Mouse (Mus musculus): ENCODE results near the gene Vti1a. TPM values are rescaled to one million over a fixed set of nuclear protein-coding genes. Genes with fewer than 3 reads are reported as not detected.

The Vti1a gene
- total RNA-seq, 2 experiments from 2014 or later: 14.0 to 16.5 TPM

GRCm38 (mm10) chr19:55423065-55423716, 107.1 kb downstream of the Vti1a start:
- DNase-seq (ENCODE audit: low spot score): no peak
- intact Hi-C loops (cut with DNase I): no loop called here

- intact Hi-C loops (cut with DNase I): no loop called here
Measured at GRCm38 (mm10) chr19:55423952-55424351, 107.9 kb downstream of the Vti1a start.

GRCm38 (mm10) chr19:55424507-55424906, 108.4 kb downstream of the Vti1a start:
- no peak for DNase-seq (ENCODE audit: low spot score)
- intact Hi-C loops (cut with DNase I): no loop called here

More at GRCm38 (mm10) chr19:55423952-55424351, 107.9 kb downstream of the Vti1a start:
- DNase-seq (ENCODE audit: low spot score): peak; percentile 51

DNA sequence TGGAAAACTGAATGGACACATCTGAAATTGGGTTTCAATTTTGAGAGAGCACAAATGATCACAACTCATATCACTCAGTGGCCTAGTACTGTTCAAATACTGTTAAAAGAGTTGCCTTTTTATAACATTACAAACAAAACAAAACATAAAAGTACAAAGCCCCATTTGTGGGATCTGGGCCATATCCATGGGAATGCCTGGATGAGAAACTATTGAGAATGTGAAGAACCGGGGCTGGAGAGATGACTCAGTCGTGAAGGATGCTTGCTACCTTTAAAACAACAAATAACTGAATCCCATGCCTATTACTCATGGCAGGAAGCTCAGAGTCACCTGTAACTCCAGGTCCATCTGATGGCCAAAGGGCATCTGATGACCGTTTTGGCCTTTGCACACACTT, 124.2 kb downstream of the Vti1a start:
- DNase-seq (ENCODE audit: low spot score): no peak
- intact Hi-C loops (cut with DNase I): no loop called here

DNA sequence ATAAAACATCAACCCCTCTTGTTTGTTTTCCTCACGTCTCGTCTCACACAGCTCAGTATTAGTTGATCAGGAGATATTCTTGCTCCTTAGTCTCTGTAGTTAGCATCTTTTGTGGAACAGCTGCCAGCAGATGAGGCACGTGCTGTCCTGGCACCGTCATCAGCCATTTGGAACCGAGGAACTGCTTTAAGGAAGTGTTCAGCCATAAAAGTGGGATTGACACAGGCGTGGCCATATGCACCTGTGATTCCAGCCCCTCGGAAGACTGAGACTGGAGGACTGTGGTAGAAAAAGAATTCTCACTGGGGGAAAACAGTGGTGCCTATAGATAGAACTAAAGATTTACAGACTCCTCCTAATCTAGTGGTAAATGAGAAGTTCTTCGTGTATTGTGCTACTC, 127.5 kb downstream of the Vti1a start:
- no peak for DNase-seq (ENCODE audit: low spot score)
- intact Hi-C loops (cut with DNase I): no loop called here

GRCm38 (mm10) chr19:55449084-55449483, 133.0 kb downstream of the Vti1a start:
- no peak for DNase-seq (ENCODE audit: low spot score)
- intact Hi-C loops (cut with DNase I): no loop called here

GRCm38 (mm10) chr19:55449506-55449905, 133.4 kb downstream of the Vti1a start:
- no peak for DNase-seq (ENCODE audit: low spot score)
- intact Hi-C loops (cut with DNase I): no loop called here

DNA sequence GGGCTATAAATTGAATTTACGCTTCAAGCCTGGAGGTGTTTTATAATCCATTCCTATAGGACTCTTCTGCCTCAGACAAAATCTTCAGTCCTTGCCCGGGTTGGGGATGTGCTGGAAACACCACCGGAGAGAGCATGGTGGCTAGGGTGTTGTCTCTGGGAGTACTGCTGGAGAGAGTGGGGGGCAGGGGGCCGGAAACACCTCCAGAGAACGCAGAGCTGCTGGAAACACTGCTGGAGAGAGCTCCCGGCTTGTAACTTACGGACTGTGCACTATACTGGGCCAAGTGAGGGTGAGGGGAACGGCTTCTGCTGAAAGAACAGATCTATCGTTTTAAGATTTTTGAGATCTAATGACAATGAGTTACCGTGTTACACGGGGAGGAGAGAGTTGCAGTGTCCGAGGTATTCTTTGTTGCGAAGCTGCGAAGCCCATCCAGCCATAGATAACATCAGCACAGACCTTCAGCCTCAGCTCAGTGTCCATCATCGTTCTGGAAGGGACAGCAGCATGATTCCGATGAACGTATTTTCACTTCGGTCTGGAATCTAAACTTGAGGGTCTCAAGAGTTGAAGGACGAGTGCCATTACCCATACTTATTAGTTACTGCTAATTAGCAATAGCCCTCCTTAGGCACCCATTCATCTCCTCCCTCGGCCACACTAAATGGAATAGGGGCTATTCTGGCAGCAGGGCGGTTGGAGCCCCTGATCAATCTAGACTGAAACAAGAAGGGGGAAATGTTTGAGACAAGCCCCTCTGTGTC, 140.4 kb downstream of the Vti1a start:
- intact Hi-C loops (cut with DNase I): no loop called here
- DNase-seq (ENCODE audit: low spot score): no peak

DNA sequence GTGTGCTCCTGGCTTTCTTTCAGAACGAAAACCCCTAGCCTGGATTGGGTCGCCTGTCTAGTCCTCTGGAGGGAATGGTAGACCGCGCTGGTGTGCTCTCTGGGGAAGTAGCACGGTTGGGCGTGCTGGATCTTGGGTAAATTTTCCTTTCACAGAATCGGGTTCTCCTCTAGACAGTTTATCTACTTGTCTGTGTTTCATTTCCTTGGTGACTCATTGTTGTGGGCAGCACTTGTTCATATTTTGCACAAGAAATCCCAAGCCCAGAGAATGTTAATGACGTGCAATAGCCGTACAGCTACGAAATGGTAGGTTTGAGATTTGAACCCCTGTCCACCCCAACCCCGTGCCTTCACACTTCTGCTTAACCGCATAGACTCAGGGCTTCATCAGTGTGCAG, 145.9 kb downstream of the Vti1a start:
- DNase-seq (ENCODE audit: low spot score): no peak
- intact Hi-C loops (cut with DNase I): no loop called here

- intact Hi-C loops (cut with DNase I): no loop called here
Measured at GRCm38 (mm10) chr19:55463670-55464069, 147.6 kb downstream of the Vti1a start.

DNA sequence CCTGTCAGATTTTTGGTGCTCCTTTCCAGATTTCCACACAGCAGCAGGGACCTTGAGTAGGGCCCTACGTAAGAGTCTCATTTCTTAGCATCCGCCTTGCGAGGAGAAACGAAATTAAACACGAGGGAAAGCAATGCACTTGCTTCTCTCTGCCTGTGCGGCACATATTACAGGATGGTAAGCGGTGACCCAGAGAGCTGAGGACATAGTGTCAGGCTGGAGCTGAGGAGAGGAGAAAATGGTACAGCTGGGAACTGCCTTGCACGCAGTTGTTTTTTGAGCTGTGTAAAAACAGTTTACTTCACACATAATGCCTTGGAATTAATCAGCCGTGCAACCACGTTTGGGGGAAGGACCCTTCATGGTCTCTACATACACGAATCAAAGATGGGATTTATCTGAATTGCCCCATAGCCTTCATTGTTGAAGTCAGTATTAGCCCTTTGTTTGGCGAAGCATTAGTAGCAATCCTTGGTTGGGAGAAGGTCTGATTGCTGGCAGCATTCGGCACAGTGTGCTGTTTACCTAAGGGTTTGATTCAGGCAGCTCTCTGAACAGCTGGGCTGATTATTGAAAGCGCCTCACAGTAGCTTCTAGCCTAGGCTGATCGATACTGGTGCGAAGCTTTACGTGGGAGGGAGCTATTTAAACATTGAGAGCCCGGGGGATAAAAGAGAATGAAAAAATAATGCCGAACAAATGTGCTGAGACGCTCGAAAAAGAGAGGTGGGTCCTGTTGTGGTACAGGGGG, 153.4 kb downstream of the Vti1a start:
- DNase-seq (ENCODE audit: low spot score): no peak
- intact Hi-C loops (cut with DNase I): no loop called here

More at GRCm38 (mm10) chr19:55463670-55464069, 147.6 kb downstream of the Vti1a start:
- DNase-seq (ENCODE audit: low spot score): no peak

DNA sequence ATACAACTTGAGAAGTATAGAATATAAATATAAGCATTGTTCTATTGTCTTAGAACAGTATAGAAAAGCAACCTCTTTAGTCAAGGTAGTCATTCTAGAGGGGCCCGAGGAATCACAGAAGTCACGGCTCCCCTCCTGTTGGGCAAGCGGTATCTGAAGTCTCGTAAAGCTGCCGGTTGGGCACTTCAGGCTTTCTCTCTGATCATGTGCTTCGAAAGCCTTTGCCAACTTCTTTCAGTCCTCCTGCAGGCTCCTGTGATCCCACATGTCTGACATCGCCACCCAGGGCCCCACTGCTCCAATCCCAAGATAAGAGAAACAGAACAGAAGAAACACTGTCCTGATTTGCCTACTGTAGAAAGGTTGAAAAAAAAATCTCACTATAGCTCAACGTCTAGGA, 156.5 kb downstream of the Vti1a start:
- no peak for DNase-seq (ENCODE audit: low spot score)
- intact Hi-C loops (cut with DNase I): no loop called here

- no peak for DNase-seq (ENCODE audit: low spot score)
- intact Hi-C loops (cut with DNase I): no loop called here
Measured at GRCm38 (mm10) chr19:55474225-55474624, 158.1 kb downstream of the Vti1a start.

- no peak for DNase-seq (ENCODE audit: low spot score)
- intact Hi-C loops (cut with DNase I): no loop called here
Measured at GRCm38 (mm10) chr19:55480526-55480925, 164.4 kb downstream of the Vti1a start.

GRCm38 (mm10) chr19:55481308-55481707, 165.2 kb downstream of the Vti1a start:
- DNase-seq (ENCODE audit: low spot score): no peak
- intact Hi-C loops (cut with DNase I): no loop called here

- intact Hi-C loops (cut with DNase I): no loop called here
- DNase-seq (ENCODE audit: low spot score): no peak
Measured at GRCm38 (mm10) chr19:55483526-55483925, 167.4 kb downstream of the Vti1a start.

DNA sequence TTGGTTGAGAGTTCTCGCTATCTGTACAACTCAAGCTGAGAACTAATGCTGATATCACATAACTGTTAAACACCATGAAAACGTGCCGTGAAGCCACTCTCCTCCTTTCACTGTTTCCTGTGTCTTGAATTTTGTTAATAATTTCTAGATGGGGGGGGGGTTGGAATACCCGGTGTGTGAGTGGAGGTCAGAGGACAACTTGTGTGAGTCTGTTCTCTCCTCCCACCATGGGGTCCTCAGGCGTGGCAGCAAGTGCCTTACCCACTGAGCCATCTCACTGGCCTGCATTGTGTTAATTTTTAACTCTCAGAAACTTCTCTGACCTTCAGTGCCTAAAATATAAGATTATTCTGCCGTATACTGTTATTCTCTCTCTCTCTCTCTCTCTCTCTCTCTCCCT, 168.5 kb downstream of the Vti1a start:
- no peak for DNase-seq (ENCODE audit: low spot score)
- intact Hi-C loops (cut with DNase I): no loop called here

DNA sequence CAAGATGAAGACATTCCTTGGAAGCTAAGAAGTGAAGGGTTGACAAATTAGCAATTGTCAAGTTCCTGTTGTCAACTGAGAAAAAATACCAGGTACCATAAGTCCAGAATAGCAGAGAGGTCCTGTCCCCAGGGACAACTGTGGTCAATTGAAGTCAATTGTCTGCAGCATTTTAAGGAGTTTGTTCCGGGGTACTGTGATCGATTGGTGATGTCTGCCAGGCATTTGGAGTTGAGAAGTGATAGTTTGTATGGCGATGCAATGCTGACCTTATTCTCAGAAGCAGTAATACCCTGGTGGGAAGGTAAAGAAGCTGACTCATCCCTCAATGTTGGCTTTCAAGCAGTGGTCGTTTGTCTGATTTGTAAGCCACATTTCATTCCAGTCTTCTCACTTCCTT, 170.4 kb downstream of the Vti1a start:
- DNase-seq (ENCODE audit: low spot score): no peak
- intact Hi-C loops (cut with DNase I): no loop called here

DNA sequence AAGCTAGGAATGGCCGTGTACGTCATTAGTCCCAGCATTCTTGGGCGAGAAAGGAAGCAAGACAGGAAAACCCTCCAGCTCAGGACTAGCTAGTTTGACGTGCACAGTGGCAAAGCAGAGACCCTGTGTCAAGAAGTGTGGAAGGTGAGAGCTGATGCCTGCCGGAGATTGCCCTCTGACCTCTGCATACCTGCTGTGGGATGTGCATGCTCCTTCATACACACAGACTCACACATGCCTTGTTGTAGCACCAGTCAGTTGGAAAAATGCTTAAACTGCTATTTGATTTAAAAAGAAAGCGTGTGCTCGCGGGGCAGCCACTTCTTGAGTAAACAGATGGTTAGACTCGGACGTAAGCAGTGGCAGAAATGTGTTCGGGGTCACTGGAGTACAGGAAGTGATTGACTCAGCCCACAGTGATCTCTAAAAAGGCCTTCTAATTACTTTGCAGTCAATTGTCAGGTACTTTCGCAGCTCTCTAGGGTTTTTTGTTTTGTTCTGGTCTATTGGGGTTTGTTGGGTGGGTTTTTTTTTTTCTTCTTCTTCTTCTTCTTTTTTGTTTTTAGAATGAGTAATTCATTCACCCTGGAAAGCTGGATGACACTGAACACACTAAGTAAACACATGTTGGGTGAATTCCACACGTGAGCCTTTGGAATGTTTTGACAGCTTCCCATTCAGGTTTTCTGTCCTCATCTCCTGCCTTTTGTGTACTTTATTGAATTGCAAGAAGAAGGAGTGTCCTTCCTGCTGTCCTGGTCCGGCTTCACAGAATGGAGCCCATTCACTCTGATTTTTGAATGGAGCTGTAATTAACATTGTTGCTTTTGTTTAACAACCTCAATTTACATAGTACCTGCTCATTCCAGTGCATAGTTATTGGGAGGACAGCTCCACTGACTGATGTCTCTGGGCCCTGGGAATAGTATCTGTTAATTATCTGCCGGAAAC, 175.3 kb downstream of the Vti1a start:
- DNase-seq (ENCODE audit: low spot score): no peak
- intact Hi-C loops (cut with DNase I): no loop called here

GRCm38 (mm10) chr19:55496333-55496732, 180.2 kb downstream of the Vti1a start:
- DNase-seq (ENCODE audit: low spot score): no peak
- intact Hi-C loops (cut with DNase I): no loop called here

Measured in heart, postnatal 25 days (tissue).